Mouse (Mus musculus) inflammation-experienced regulatory T-cells, adult 16 weeks (primary cell): Measurements from ENCODE around the gene Tubal3. TPM values are rescaled to one million over a fixed set of nuclear protein-coding genes. Genes with fewer than 3 reads are reported as not detected.

Experiments used
- polyA plus RNA-seq: library from polyadenylated mRNA; unstranded; fragments of 100-300 nt; shearing (Covaris generic); gene quantifications from one replicate; pipeline ENCODE4 v1.2.1, GENCODE M21; 2017

Gene Tubal3
- polyA plus RNA-seq, result 0.46 TPM

GRCm38 (mm10) chr13:3917571-3918311 is at the start of gene Tubal3, which contains the start of gene Net1:
Gene Tubal3 (plus strand): TSS chr13:3918274.
Gene Net1 (minus strand): TSS chr13:3918220.

GRCm38 (mm10) chr13:3945249-3945648 is 27.2 kb downstream of the Tubal3 start, which contains the start of gene Ucn3:
Gene Ucn3 (minus strand): TSS chr13:3945349.

Other genes starting within 250 kb of the Tubal3 start
- gene Calml3, start 114.0 kb upstream of the Tubal3 start, polyA plus RNA-seq, result not detected
- not detected for gene Calm4, start 80.5 kb upstream of the Tubal3 start, polyA plus RNA-seq
- not detected for gene Calm5, start 64.1 kb upstream of the Tubal3 start, polyA plus RNA-seq
- 44.7 TPM for gene Net1, start 54 bp upstream of the Tubal3 start, polyA plus RNA-seq
- not detected for gene Ucn3, start 27.1 kb downstream of the Tubal3 start, polyA plus RNA-seq
- gene Akr1c14, start 130.7 kb downstream of the Tubal3 start, polyA plus RNA-seq, result not detected
- not detected for gene Akr1c18, start 232.4 kb downstream of the Tubal3 start, polyA plus RNA-seq